Mouse (Mus musculus): ENCODE results near the gene Tctex1d4. TPM values are rescaled to one million over a fixed set of nuclear protein-coding genes. Genes with fewer than 3 reads are reported as not detected.

Tctex1d4 gene
- 1.6 TPM in 2 replicates for polyA plus RNA-seq (2012; rRNA removed)

DNA sequence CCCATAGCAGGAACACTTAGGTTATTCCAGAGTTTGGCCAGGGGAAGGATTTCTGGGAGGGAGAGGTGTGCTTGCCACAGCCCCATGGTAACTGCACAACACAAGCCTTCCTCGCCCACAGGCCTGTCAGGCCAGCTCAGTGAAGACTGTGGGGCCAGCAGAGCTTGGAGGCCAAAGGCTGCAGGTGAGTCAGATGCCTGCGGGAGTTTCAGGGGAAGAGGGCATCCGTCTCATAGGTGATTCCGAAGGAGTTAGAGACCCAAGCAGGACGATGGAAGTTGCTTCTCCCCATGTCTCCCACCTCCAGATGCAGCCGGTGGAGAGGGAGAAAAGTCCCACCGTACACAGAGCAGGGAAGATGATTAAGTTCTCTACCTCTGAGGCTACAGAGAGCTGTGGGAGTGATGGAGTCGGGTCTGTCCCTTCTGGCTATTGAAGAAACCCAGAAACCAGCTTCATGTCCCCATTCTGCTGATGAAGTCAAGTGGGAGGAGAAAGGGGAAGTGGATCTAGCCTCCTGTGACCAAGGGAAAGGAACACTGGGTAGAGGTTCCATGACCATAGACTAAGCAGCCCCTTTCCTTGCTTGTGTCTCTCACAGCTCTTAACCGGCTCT lies at the start of gene Tctex1d4:
Tctex1d4 (plus strand) TSS at position 120 of the 616 bp plus-strand sequence.
- Histone ChIP-seq H3K4me1 (ENCODE audit: control insufficient read depth, insufficient read depth, insufficient read length) (peaks cover 41% of the 10 kb centered on the region), H3K36me3 (ENCODE audit: control insufficient read depth, insufficient read depth, low read length) (peaks cover 7% of the 10 kb centered on the region; the same call in 1 of the 2 replicates), H3K27ac (ENCODE audit: insufficient read depth, low read length) (peak within 1 kb of the TSS; percentile 97), H3K27me3 (ENCODE audit: control insufficient read depth, insufficient read depth, low read length) (no peaks in the 10 kb centered on the region), H3K4me3 (ENCODE audit: extremely low read depth, insufficient read depth, insufficient read length) (no peak within 1 kb of the TSS; the same call in 1 of the 2 replicates)
- peak in 1 of 2 experiments; percentile 35 for DNase-seq (ENCODE audit: low read depth in 1 of 2, low spot score in 2 of 2)
- TF ChIP-seq CTCF (IDR thresholded peaks at IDR 0.05; ENCODE audit: extremely low read depth, insufficient read depth, insufficient read length, insufficient replicate concordance) (no peak), POLR2A (IDR thresholded peaks at IDR 0.05; ENCODE audit: low read depth, low read length) (no peak)
- WGBS = 73% methylated on average over 9 of the region's 9 CpGs

DNA sequence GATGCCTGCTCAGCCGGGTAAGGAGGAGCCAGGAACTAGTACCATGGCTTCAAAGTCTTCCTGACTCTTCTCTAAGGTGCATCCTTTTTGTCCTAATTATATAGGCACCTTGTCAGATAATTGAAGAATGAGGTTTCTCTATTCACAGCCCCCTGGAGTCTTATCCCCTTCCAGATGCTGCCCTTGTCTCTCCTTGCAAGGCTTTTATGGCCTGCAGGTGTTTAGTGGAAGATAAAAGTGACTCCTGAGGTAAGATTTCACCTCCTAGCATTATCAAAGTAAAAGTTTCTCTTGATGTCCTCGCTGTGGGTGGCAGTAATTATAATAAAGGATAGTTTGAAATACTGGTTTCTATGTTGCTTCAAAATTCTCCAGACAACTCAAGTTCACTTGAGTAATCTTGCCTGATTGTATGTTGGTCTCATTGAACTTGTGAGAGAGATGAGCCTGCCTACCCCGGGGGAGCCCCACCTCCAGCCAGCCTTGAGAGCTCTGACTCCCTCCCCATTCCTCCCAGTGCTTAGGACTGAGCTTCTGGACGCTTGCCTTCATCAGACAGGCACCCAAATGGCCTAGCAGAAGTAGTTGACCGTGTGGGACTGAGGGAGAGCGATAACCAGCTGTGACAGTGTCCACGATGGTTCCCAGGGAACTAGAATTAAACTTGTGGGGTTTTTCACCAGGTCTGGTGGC lies 38.5 kb upstream of the Tctex1d4 start:
- TF ChIP-seq CTCF (IDR thresholded peaks at IDR 0.05; ENCODE audit: extremely low read depth, insufficient read depth, insufficient read length, insufficient replicate concordance) (no peak), POLR2A (IDR thresholded peaks at IDR 0.05; ENCODE audit: low read depth, low read length) (no peak)
- Histone ChIP-seq H3K4me1 (ENCODE audit: control insufficient read depth, insufficient read depth, insufficient read length) (no peaks in the 10 kb centered on the region), H3K27me3 (ENCODE audit: control insufficient read depth, insufficient read depth, low read length) (no peaks in the 10 kb centered on the region), H3K4me3 (ENCODE audit: extremely low read depth, insufficient read depth, insufficient read length) (no peak overlapping the region), H3K27ac (ENCODE audit: insufficient read depth, low read length) (no peak overlapping the region), H3K36me3 (ENCODE audit: control insufficient read depth, insufficient read depth, low read length) (0 out of 2 replicates have a peak, but pooled peaks cover 2% of the 10 kb centered on the region)
- no peak for DNase-seq (ENCODE audit: low read depth in 1 of 2, low spot score in 2 of 2)
- 88% methylated on average over 7 of the region's 7 CpGs for WGBS

GRCm38 (mm10) chr4:117090586-117090985 lies 36.0 kb upstream of the Tctex1d4 start:
- TF ChIP-seq CTCF (IDR thresholded peaks at IDR 0.05; ENCODE audit: extremely low read depth, insufficient read depth, insufficient read length, insufficient replicate concordance) = no peak
- TF ChIP-seq POLR2A (IDR thresholded peaks at IDR 0.05; ENCODE audit: low read depth, low read length) = no peak
- 0 out of 2 replicates have a peak, but pooled peaks cover under 1% of the 10 kb centered on the region for H3K27me3 ChIP-seq (ENCODE audit: control insufficient read depth, insufficient read depth, low read length)
- H3K27ac ChIP-seq (ENCODE audit: insufficient read depth, low read length) = no peak overlapping the region
- H3K4me3 ChIP-seq (ENCODE audit: extremely low read depth, insufficient read depth, insufficient read length) = no peak overlapping the region
- H3K4me1 ChIP-seq (ENCODE audit: control insufficient read depth, insufficient read depth, insufficient read length) = no peaks in the 10 kb centered on the region
- WGBS = 84% methylated on average over 7 of the region's 7 CpGs
- DNase-seq (ENCODE audit: low read depth in 1 of 2, low spot score in 2 of 2) = no peak
- H3K36me3 ChIP-seq (ENCODE audit: control insufficient read depth, insufficient read depth, low read length) = 0 out of 2 replicates have a peak, but pooled peaks cover 2% of the 10 kb centered on the region

DNA sequence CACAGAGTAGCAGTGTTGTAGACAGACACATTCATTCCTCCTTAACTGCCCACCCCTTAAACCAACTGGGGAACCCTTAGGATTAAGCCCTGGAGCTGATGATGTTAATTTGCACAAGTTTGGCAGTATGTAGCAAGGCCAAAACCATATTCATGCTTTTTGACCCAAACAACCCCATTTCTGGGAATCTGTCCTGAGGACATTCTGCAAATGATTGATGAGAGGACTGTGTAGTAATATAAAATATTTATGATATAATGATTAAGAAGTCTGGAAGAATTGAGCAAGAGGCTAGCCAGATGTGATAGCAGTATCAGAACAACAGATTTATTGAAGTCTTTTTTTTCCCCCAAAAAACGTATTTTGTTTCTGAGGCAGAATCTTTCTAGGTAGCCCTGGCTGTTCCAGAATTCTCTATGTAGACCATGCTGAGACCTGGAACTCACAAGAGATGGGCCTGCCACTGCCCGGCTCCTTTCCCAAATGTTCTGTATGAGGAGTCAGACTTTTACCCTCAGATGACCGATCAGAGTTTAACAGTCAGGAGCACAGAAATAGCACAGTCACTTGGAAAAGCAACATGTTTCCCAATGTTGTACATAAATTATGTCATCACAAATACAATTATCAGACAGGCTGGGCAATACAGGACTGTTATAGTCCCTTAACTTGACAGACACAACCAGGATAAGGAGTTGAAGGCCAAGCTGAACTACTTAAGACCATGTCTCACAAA lies 31.8 kb upstream of the Tctex1d4 start:
- peaks cover 2% of the 10 kb centered on the region; the same call in 1 of the 2 replicates for H3K4me1 ChIP-seq (ENCODE audit: control insufficient read depth, insufficient read depth, insufficient read length)
- no peak for TF ChIP-seq POLR2A (IDR thresholded peaks at IDR 0.05; ENCODE audit: low read depth, low read length)
- TF ChIP-seq CTCF (IDR thresholded peaks at IDR 0.05; ENCODE audit: extremely low read depth, insufficient read depth, insufficient read length, insufficient replicate concordance) = no peak
- no peak for DNase-seq (ENCODE audit: low read depth in 1 of 2, low spot score in 2 of 2)
- no peak overlapping the region for H3K4me3 ChIP-seq (ENCODE audit: extremely low read depth, insufficient read depth, insufficient read length)
- WGBS = 91% methylated on average over 3 of the region's 3 CpGs
- H3K27ac ChIP-seq (ENCODE audit: insufficient read depth, low read length) = no peak overlapping the region
- no peaks in the 10 kb centered on the region for H3K36me3 ChIP-seq (ENCODE audit: control insufficient read depth, insufficient read depth, low read length)
- H3K27me3 ChIP-seq (ENCODE audit: control insufficient read depth, insufficient read depth, low read length) = peaks cover 6% of the 10 kb centered on the region

DNA sequence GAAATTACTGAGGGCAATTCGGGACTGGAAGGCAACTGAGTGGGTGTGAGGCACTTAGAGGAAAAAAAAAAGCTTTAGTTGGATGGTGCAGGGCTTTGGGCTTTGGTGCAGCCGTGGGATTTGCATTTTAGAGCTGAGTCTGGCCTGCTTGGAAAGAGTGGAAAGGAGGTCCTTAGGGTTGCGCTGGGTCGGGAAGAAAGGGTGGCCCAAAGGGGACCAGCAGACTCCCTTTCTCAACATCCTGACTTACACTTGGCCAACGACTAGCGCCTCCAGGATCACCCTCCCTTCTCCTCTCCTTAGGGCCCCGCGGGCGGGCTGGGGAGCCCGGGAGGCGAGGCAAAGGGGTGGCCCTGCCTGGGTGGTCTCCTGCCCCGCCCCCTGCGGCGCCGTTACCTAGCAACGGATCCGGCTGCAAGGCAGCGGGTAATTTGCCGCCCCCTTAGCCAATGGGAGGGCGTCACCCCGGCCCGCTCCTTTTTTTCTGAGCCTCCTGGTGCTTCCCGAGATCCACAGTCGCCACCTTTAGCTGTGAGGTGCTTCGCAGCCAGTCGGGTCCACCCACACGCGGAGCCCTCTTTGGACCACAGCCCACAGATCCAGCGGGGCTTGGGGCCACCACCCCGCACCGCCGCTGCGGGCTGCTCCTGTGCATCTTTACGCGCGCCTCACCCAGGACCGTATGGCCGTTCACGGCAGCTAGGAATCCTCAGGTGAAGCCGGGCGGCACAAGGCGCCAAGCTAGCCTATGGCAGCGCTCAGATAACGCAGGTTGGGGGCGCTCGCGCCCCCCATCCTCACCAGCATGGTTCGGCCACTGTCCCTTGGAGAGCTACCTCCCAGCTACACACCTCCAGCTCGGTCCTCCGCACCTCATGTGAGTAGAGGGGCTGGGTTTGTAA lies 30.8 kb upstream of the Tctex1d4 start, which contains the start of gene Ptch2:
Ptch2 (plus strand) TSS at position 525 of the 902 bp plus-strand sequence.
- peak within 1 kb of the TSS; percentile 22; the same call in 1 of the 2 replicates for H3K4me3 ChIP-seq (ENCODE audit: extremely low read depth, insufficient read depth, insufficient read length)
- H3K27me3 ChIP-seq (ENCODE audit: control insufficient read depth, insufficient read depth, low read length) = peaks cover 6% of the 10 kb centered on the region
- H3K27ac ChIP-seq (ENCODE audit: insufficient read depth, low read length) = no peak within 1 kb of the TSS
- no peak for TF ChIP-seq POLR2A (IDR thresholded peaks at IDR 0.05; ENCODE audit: low read depth, low read length)
- no peak for TF ChIP-seq CTCF (IDR thresholded peaks at IDR 0.05; ENCODE audit: extremely low read depth, insufficient read depth, insufficient read length, insufficient replicate concordance)
- H3K36me3 ChIP-seq (ENCODE audit: control insufficient read depth, insufficient read depth, low read length) = no peaks in the 10 kb centered on the region
- peaks cover 2% of the 10 kb centered on the region; the same call in 1 of the 2 replicates for H3K4me1 ChIP-seq (ENCODE audit: control insufficient read depth, insufficient read depth, insufficient read length)
- 5% methylated on average over 50 of the region's 50 CpGs for WGBS
- no peak for DNase-seq (ENCODE audit: low read depth in 1 of 2, low spot score in 2 of 2)

GRCm38 (mm10) chr4:117096666-117097065 lies 29.9 kb upstream of the Tctex1d4 start:
- peaks cover 2% of the 10 kb centered on the region; the same call in 1 of the 2 replicates for H3K4me1 ChIP-seq (ENCODE audit: control insufficient read depth, insufficient read depth, insufficient read length)
- no peak overlapping the region for H3K4me3 ChIP-seq (ENCODE audit: extremely low read depth, insufficient read depth, insufficient read length)
- WGBS = 28% methylated on average over 5 of the region's 5 CpGs
- peaks cover 6% of the 10 kb centered on the region for H3K27me3 ChIP-seq (ENCODE audit: control insufficient read depth, insufficient read depth, low read length)
- no peak for DNase-seq (ENCODE audit: low read depth in 1 of 2, low spot score in 2 of 2)
- no peak overlapping the region for H3K27ac ChIP-seq (ENCODE audit: insufficient read depth, low read length)
- H3K36me3 ChIP-seq (ENCODE audit: control insufficient read depth, insufficient read depth, low read length) = no peaks in the 10 kb centered on the region
- TF ChIP-seq CTCF (IDR thresholded peaks at IDR 0.05; ENCODE audit: extremely low read depth, insufficient read depth, insufficient read length, insufficient replicate concordance) (no peak), POLR2A (IDR thresholded peaks at IDR 0.05; ENCODE audit: low read depth, low read length) (no peak)

Measured in spleen, adult 2 months (tissue).